Mouse (Mus musculus) splenic B cell, adult 2 months (primary cell): Measurements from ENCODE around the gene Rnf19b.

Source experiments
- DNase-seq: peaks from one replicate; pipeline ENCODE4 v3.0.0-alpha.2; 2011; ENCODE audit warnings: low read depth, low spot score
- H3K27me3 ChIP-seq: 2 replicates; pipeline ENCODE4 v1.6.1; 2012; ENCODE audit warnings: mild to moderate bottlenecking, low read length, moderate library complexity, mixed read lengths; ENCODE audit not compliant: control insufficient read depth, poor library complexity, insufficient read depth, severe bottlenecking
- H3K36me3 ChIP-seq: 2 replicates; pipeline ENCODE4 v1.6.1; 2012; ENCODE audit warnings: mild to moderate bottlenecking, low read length, moderate library complexity, mixed read lengths; ENCODE audit not compliant: control insufficient read depth, poor library complexity, insufficient read depth, severe bottlenecking

Rnf19b gene

DNA sequence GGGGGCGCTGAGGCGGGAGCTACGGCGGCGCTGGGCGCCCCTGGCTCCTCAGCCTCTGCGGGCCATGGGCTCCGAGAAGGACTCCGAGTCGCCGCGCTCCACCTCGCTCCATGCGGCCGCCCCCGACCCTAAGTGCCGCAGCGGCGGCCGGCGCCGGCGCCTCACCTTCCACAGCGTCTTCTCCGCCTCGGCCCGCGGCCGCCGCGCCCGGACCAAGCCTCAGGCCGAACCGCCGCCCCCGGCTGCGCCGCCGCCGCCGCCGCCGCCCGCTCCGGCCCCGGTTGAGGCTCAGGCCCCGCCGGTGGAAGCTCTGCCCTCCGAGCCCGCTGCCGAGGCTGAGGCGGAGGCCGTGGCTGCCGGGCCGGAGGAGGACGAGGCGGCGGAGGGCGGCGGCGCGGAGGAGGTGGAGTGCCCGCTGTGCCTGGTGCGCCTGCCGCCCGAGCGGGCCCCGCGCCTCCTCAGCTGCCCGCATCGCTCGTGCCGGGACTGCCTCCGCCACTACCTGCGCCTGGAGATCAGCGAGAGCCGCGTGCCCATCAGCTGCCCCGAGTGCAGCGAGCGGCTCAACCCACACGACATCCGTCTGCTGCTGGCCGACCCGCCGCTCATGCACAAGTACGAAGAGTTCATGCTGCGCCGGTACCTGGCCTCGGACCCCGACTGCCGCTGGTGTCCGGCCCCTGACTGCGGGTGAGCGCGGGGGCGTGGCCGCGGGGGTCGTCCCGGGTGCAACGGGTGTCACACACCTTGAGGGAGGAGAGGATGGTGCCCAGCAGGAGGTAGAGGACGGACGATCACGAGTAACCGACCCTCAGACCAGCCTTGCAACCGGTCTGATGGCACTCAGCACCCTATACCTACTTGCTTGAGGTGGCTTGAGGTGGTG lies at the start of gene Rnf19b:
TSS of gene Rnf19b (plus strand) at position 65 of the 886 bp plus-strand sequence.
- Histone ChIP-seq H3K27me3 (no peaks in the 10 kb centered on the region), H3K36me3 (no peaks in the 10 kb centered on the region)
- peak; percentile 54 for DNase-seq

DNA sequence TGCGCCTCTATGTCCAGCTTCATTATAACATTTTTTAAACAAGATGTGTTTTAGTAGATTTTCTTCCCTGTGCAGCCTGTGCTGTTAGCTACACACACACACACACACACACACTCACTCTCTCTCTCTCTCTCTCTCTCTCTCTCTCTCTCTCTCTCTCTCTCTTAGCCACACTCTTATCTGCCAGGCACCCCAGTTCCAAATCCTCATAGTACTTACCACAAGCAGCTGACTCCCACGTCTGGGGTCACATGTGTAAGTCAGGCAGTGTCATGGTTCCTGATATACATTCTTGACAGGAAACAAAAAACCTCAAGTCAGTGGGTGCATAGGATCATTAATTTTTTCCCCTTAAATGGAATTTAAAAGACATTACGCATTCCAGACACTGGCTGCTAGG lies 49.4 kb upstream of the Rnf19b start:
- peaks cover 18% of the 10 kb centered on the region for H3K36me3 ChIP-seq
- no peaks in the 10 kb centered on the region for H3K27me3 ChIP-seq
- DNase-seq: peak; percentile 21

DNA sequence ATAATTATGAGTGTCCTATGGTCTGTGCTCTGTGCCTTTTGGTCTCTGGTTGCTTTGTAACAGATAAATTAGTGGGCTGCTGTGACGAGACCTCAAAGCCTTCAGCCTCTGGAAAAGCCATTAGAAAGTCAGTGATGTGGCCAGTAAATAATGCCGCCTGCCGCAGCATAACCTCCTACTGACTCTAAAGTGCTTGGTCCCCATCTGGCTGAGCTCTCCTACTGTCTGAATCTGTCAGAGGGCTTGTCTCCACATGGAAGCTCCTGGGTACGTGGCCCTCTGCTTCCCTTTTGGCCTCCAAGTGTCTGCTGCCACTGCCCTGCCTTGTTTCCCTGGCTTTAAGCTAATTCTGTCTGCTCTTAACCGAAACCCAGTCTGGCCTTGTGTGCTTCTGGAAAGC lies 48.5 kb upstream of the Rnf19b start:
- DNase-seq: no peak
- peaks cover 18% of the 10 kb centered on the region for H3K36me3 ChIP-seq

DNA sequence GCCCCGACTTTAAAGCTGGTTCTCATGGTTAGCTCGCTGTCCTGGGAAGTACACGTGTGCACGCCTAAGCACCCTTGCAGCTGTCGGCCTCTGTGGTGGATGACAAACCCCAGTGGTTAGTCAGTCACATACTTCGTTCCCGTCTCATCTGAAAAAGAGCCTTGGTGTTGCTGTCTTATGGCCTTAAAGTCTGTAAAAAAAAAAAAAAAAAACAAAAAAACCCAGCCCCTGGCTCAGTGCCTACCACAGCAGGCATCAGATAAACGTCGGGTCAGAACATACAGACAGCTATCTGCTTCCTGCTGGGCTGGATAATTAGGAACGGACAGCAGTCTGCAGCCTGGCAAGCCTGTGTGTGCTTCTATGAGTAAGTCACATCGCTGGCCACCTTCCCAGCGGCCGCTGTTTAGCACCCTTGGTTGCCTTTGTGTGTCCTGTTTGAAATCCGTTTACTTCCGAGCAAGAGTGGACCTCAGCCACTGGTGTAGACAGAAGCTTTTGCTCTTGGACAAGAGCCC lies 46.4 kb upstream of the Rnf19b start:
- peaks cover 16% of the 10 kb centered on the region for H3K36me3 ChIP-seq
- DNase-seq: no peak
- H3K27me3 ChIP-seq: no peaks in the 10 kb centered on the region

More for the DNA sequence above, 48.5 kb upstream of the Rnf19b start:
- no peaks in the 10 kb centered on the region for H3K27me3 ChIP-seq

DNA sequence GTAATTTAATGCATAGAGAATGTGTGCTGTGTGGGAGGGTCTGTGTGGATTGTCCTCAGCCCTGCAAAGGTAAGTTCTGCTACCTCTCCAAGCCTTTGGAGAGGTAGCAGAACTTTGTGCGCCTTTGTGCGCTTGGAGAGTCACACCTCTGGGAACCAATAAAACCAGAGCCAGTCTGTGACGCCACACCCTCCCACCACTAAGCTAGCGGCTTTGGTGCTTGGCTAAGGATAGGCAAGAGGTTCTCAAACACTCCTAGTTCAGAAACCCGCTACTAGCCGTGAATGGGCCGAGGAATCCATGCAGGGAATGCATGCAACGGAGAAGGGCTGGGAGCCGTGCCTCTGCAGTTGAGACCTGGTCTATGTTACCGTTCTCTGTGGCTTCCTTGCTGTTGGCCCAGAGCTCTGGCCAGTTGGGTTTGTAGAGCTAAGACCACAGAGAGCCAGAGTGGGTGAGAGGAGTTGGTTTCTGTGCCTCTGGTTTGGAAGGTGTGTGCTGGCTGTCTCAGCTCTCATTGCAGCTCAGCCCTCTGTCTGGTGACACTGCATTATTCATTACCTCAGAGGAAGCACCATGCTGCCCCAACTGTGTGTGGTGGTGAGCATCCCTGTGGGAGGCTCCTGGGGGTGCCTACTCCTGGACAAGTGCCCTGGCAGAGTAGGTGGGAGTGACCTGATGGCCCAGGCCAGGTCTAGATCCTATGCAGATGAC lies 44.8 kb upstream of the Rnf19b start:
- peaks cover 11% of the 10 kb centered on the region for H3K36me3 ChIP-seq
- DNase-seq: no peak
- no peaks in the 10 kb centered on the region for H3K27me3 ChIP-seq

DNA sequence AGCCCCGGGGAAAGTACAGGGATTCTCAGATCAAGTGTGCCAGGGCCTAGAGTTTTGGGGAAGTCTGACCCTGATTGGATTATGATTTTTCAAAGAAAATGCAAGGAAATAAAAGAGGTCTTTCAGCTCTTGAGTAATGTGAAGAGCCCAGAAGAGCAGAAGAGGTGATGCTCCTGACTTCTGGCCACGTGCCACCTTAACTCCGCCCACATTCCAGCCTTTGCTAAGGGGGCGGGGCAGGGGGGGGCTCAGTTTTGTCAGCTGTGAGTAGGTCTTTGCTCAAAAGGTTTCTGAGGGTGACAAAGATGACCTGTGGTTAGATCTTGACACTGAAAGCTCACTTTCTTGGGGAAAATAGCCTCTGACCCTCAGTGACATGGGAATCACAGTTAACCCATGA lies 41.7 kb upstream of the Rnf19b start:
- DNase-seq: no peak
- no peaks in the 10 kb centered on the region for H3K27me3 ChIP-seq
- no peaks in the 10 kb centered on the region for H3K36me3 ChIP-seq

DNA sequence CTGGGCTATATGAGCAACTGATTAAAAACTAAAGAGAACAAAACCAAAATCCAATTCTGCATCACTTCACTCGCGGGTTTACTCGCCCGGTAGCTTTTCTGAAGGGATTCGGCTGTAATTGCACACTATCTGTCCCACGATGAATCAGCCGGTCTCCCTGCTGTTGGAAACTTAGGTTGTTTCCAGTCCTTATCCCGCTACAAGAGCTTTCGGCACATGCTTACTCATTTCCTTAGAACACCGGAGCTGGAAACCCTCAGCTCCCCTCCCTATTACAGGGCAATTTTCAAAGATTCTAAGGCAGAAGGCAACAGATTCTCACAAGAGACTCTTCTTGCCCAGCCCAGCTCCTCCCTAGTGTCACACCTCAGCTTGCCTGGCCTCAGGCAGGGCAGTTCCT lies 40.9 kb upstream of the Rnf19b start:
- no peaks in the 10 kb centered on the region for H3K36me3 ChIP-seq
- no peaks in the 10 kb centered on the region for H3K27me3 ChIP-seq
- no peak for DNase-seq

DNA sequence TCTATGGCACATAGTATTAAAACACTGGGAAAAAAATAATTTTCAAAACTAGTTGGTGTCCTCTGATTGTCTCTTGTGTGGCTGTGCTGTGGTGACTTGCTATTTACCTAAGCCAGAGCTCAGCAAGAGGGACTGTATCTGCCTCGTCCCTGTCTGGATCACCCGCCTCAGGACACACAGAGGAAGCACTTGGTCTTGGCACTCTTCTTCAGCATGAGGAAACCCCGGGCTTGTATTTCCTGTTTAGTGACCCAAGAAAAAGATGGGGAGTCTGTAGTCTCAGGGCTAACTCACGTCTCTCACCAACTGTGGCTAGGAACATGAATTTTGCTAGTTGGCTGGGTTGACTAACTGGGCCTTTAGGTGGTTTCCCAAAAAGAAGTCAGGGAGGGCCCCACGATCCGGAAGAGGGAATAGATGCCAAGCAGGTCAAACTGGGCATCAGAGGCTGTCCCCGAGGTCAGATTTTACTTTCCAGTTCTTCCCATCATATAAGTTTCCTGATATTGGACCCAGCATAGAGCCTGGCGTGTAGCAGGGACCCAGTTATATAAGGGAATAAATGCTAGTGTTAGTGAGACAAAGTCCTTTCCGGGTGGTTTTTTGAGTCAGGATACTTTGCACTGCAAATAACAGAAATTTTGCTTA lies 39.2 kb upstream of the Rnf19b start:
- no peaks in the 10 kb centered on the region for H3K36me3 ChIP-seq
- no peaks in the 10 kb centered on the region for H3K27me3 ChIP-seq
- DNase-seq: peak; percentile 24

DNA sequence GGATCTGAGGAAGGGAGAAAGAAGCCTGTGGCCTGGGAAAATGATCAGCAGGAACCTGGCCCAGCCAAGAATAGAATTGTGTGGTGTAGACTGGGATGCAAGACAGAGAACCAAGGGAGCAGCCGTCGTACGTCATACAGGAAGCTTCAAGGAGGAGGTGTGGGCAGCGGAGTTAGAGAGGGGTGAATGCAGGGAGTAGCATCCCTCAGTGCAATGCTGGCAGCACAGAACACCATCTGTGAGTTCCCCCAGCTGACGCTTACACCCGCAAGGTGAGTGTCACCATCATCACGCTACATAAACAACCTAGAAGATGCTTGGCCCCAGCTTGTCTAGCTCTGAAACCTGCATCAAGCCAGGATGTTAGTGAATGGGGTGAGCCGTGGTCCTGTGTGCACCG lies 38.3 kb upstream of the Rnf19b start:
- peak; percentile 33 for DNase-seq
- no peaks in the 10 kb centered on the region for H3K36me3 ChIP-seq
- H3K27me3 ChIP-seq: no peaks in the 10 kb centered on the region

DNA sequence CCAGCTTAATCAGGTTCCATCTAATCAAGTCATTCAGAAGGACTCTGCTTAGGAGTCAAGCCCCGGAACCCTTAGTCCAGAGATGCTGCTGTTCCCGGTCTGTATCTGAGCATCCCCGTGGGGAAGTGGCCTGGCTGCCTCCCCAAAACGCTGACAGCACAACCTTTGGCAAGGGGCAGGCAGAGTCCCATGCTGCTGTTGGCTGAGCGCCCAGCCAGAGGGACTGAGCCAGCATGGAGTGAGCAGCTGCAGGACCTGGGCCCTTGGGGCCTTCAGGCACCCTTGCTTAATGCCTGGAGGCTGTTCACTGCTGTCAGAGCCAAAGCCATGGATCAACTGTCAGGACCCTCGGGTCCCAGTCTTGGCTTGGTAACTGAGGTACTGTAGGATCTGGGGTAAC lies 37.6 kb upstream of the Rnf19b start:
- no peak for DNase-seq
- Histone ChIP-seq H3K36me3 (no peaks in the 10 kb centered on the region), H3K27me3 (no peaks in the 10 kb centered on the region)

DNA sequence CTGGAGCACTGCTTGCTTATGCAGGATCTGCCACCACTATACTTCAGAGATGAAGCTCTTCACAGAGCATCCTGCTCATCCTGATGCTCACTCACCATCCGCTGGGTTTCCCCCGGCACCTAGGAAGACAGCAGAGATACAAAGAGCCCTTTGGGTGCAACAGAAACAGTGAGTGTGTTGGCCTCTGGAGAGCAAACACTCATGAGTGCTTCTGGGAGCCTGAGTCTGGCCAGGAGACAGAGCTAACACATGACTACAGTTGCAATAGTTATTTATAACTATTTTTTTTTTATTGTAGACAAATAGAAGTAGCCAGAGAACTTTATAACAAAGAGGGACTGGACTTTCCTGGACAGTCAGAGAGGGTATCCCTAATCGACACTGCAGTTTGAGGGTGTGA lies 36.6 kb upstream of the Rnf19b start:
- Histone ChIP-seq H3K36me3 (no peaks in the 10 kb centered on the region), H3K27me3 (no peaks in the 10 kb centered on the region)
- DNase-seq: no peak

DNA sequence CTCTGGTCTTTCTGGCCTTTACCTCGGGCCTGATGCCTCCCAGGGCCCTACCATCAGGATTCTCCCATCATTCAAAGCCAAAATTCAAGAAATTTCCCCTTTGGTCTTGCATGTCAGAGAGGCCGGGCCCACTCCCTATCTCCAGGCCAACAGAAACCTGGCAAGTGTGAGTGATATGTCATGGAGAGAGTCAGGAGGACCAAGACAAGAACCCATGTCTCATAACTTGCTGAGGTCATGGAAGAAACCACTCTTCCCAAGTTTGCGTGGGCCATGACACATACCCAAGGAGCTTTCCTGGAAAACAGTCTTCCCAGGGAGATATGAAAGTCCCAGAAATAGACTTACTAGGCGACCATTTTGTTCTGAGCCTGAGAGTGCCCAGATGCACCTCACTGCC lies 36.2 kb upstream of the Rnf19b start:
- DNase-seq: no peak
- Histone ChIP-seq H3K27me3 (no peaks in the 10 kb centered on the region), H3K36me3 (no peaks in the 10 kb centered on the region)

DNA sequence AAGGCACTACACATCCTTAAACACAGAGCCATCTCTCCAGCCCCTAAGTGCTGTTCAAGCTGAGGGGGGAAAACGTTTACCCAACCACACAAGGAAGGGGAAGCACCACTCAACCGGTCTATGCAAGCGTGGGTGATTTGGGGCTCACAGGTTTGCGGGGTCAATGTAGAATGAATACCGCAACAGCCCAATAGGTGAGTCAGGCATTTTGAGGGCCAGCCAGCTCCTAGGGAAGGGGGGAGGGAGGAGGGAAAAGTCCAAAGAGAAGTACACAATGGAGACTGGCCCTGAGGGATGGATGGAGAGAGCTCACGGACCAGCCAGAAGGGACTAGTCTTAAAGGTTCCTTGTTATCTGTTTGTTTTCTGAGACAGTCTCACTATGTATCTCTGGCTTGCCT lies 34.2 kb upstream of the Rnf19b start:
- DNase-seq: peak; percentile 28
- Histone ChIP-seq H3K27me3 (no peaks in the 10 kb centered on the region), H3K36me3 (no peaks in the 10 kb centered on the region)

DNA sequence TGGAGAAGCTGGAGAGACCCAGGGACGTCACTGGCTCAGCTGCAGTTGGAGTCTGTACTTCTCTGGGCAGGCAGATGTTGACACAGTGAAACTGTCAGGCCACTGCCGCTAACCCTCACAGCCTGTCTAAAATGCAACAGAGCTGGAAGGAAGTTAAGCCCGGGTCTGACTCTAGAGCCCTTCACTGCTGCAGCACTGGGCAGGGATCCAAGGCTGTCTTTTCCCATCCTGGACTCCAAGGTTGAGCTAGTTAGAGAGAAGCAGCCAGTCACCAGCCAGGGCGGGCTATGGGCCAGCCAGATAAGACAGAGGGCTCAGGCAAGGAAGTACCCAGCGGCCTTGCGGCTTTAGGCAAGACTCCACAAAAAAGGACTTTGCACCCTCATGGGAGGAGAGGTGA lies 33.3 kb upstream of the Rnf19b start:
- Histone ChIP-seq H3K27me3 (no peaks in the 10 kb centered on the region), H3K36me3 (no peaks in the 10 kb centered on the region)
- DNase-seq: no peak

DNA sequence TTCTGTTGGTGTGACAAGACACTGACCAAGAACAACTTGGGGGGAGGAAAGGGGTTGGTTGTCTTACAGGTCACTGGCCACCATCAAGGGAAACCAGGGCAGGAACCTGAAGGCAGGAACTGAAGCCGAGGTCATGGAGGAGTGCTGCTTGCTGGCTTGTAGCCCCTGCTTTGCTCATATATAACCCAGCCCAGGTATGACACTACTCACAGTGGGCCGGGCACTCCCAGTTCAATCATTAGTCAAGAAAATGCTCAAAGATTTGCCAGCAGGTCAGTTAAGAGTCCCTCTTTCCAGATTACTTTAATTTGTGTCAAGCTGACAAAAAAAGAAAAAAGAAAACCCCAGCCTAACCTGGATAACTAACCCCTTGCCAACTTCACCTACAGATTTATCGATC lies 32.4 kb upstream of the Rnf19b start:
- H3K36me3 ChIP-seq: no peaks in the 10 kb centered on the region
- H3K27me3 ChIP-seq: no peaks in the 10 kb centered on the region
- no peak for DNase-seq
